Mouse (Mus musculus): ENCODE results near the gene Olfr593. TPM values are rescaled to one million over a fixed set of nuclear protein-coding genes. Genes with fewer than 3 reads are reported as not detected.
"Not testable (repeated sequence)": the region's sequence is repeated elsewhere in the genome, so short reads cannot be mapped to it uniquely, and the experiment has no call there.

Olfr593 gene
- polyA plus RNA-seq (2014; fragmentation: Nextera tagmentation; extraction: Ambion mirVana) = not detected in 2 replicates

- no peak within 1 kb of the TSS for H3K4me2 ChIP-seq
- H3K4me1 ChIP-seq (ENCODE audit: control insufficient read depth, insufficient read depth, low read length) = no peaks in the 10 kb centered on the region
- no peaks in the 10 kb centered on the region for H3K27me3 ChIP-seq (ENCODE audit: control insufficient read depth, insufficient read depth, low read length)
- no peak within 1 kb of the TSS for H3K4me3 ChIP-seq (ENCODE audit: low read depth, low read length)
- H3K36me3 ChIP-seq (ENCODE audit: control insufficient read depth, insufficient read depth, low read length) = no peaks in the 10 kb centered on the region
- H3K9me3 ChIP-seq (replicated peaks; ENCODE audit: control insufficient read depth, low read length) = no peaks in the 10 kb centered on the region
- no peak within 1 kb of the TSS for H3K27ac ChIP-seq (ENCODE audit: low read depth, low read length)
- no peak within 1 kb of the TSS for H3K9ac ChIP-seq (ENCODE audit: low read depth, low read length)
- 61% methylated on average over 1 of the region's 1 CpGs for WGBS (ENCODE audit: insufficient replicate concordance)
- ATAC-seq (replicated peaks; ENCODE audit: insufficient number of reproducible peaks, low FRiP score, low TSS enrichment) = no peak
These were observed at the start of gene Olfr593 for GRCm38 (mm10) chr7:103211562-103211961. TSS of gene Olfr593 (plus strand) at chr7:103211862.

GRCm38 (mm10) chr7:103169697-103170096 is 42.0 kb upstream of the Olfr593 start:
- Histone ChIP-seq H3K4me3 (ENCODE audit: low read depth, low read length) (no peak overlapping the region), H3K27ac (ENCODE audit: low read depth, low read length) (no peak overlapping the region), H3K4me1 (ENCODE audit: control insufficient read depth, insufficient read depth, low read length) (no peaks in the 10 kb centered on the region), H3K9ac (ENCODE audit: low read depth, low read length) (no peak overlapping the region), H3K36me3 (ENCODE audit: control insufficient read depth, insufficient read depth, low read length) (no peaks in the 10 kb centered on the region), H3K27me3 (ENCODE audit: control insufficient read depth, insufficient read depth, low read length) (no peaks in the 10 kb centered on the region), H3K9me3 (replicated peaks; ENCODE audit: control insufficient read depth, low read length) (no peaks in the 10 kb centered on the region), H3K4me2 (no peak overlapping the region)
- 74% methylated on average over 5 of the region's 5 CpGs for WGBS (ENCODE audit: insufficient replicate concordance)
- no peak for ATAC-seq (replicated peaks; ENCODE audit: insufficient number of reproducible peaks, low FRiP score, low TSS enrichment)

GRCm38 (mm10) chr7:103178240-103178639 is 33.4 kb upstream of the Olfr593 start, which contains the start of gene Olfr591:
TSS of gene Olfr591 (minus strand) at chr7:103178340.
- Histone ChIP-seq H3K9me3 (replicated peaks; ENCODE audit: control insufficient read depth, low read length) (peaks cover 7% of the 10 kb centered on the region; the same call in 1 of the 2 replicates), H3K27ac (ENCODE audit: low read depth, low read length) (no peak within 1 kb of the TSS), H3K36me3 (ENCODE audit: control insufficient read depth, insufficient read depth, low read length) (no peaks in the 10 kb centered on the region), H3K4me2 (no peak within 1 kb of the TSS), H3K9ac (ENCODE audit: low read depth, low read length) (no peak within 1 kb of the TSS), H3K27me3 (ENCODE audit: control insufficient read depth, insufficient read depth, low read length) (no peaks in the 10 kb centered on the region), H3K4me3 (ENCODE audit: low read depth, low read length) (no peak within 1 kb of the TSS), H3K4me1 (ENCODE audit: control insufficient read depth, insufficient read depth, low read length) (no peaks in the 10 kb centered on the region)
- WGBS (ENCODE audit: insufficient replicate concordance) = 73% methylated on average over 1 of the region's 1 CpGs
- ATAC-seq (replicated peaks; ENCODE audit: insufficient number of reproducible peaks, low FRiP score, low TSS enrichment) = no peak

GRCm38 (mm10) chr7:103184503-103184902 is 27.2 kb upstream of the Olfr593 start, which contains the start of gene Olfr592:
TSS of gene Olfr592 (plus strand) at chr7:103184803.
- WGBS (ENCODE audit: insufficient replicate concordance) = 73% methylated on average over 1 of the region's 1 CpGs
- not testable (repeated sequence) for ATAC-seq (replicated peaks; ENCODE audit: insufficient number of reproducible peaks, low FRiP score, low TSS enrichment)

GRCm38 (mm10) chr7:103212050-103212449 is 388 bp downstream of the Olfr593 start:
- whole genome bisulfite sequencing (ENCODE audit: insufficient replicate concordance) = 86% methylated on average over 5 of the region's 5 CpGs
- not testable (repeated sequence) for H3K4me3 ChIP-seq (ENCODE audit: low read depth, low read length); H3K36me3 ChIP-seq (ENCODE audit: control insufficient read depth, insufficient read depth, low read length); H3K4me1 ChIP-seq (ENCODE audit: control insufficient read depth, insufficient read depth, low read length); H3K9me3 ChIP-seq (replicated peaks; ENCODE audit: control insufficient read depth, low read length); H3K4me2 ChIP-seq; H3K27ac ChIP-seq (ENCODE audit: low read depth, low read length); H3K27me3 ChIP-seq (ENCODE audit: control insufficient read depth, insufficient read depth, low read length); H3K9ac ChIP-seq (ENCODE audit: low read depth, low read length); ATAC-seq (replicated peaks; ENCODE audit: insufficient number of reproducible peaks, low FRiP score, low TSS enrichment)

More at GRCm38 (mm10) chr7:103184503-103184902, 27.2 kb upstream of the Olfr593 start, which contains the start of gene Olfr592:
- not testable (repeated sequence) for H3K9me3 ChIP-seq (replicated peaks; ENCODE audit: control insufficient read depth, low read length); H3K27ac ChIP-seq (ENCODE audit: low read depth, low read length); H3K4me1 ChIP-seq (ENCODE audit: control insufficient read depth, insufficient read depth, low read length); H3K9ac ChIP-seq (ENCODE audit: low read depth, low read length); H3K36me3 ChIP-seq (ENCODE audit: control insufficient read depth, insufficient read depth, low read length); H3K4me2 ChIP-seq; H3K27me3 ChIP-seq (ENCODE audit: control insufficient read depth, insufficient read depth, low read length); H3K4me3 ChIP-seq (ENCODE audit: low read depth, low read length)

- Histone ChIP-seq H3K36me3 (ENCODE audit: control insufficient read depth, insufficient read depth, low read length) (no peaks in the 10 kb centered on the region), H3K27me3 (ENCODE audit: control insufficient read depth, insufficient read depth, low read length) (no peaks in the 10 kb centered on the region), H3K4me1 (ENCODE audit: control insufficient read depth, insufficient read depth, low read length) (no peaks in the 10 kb centered on the region), H3K9ac (ENCODE audit: low read depth, low read length) (no peak within 1 kb of the TSS), H3K27ac (ENCODE audit: low read depth, low read length) (no peak within 1 kb of the TSS), H3K4me2 (no peak within 1 kb of the TSS), H3K9me3 (replicated peaks; ENCODE audit: control insufficient read depth, low read length) (no peaks in the 10 kb centered on the region), H3K4me3 (ENCODE audit: low read depth, low read length) (no peak within 1 kb of the TSS)
- ATAC-seq (replicated peaks; ENCODE audit: insufficient number of reproducible peaks, low FRiP score, low TSS enrichment) = no peak
These were observed 5.0 kb downstream of the Olfr593 start, which contains the start of gene Olfr594 for GRCm38 (mm10) chr7:103216696-103217095. TSS of gene Olfr594 (plus strand) at chr7:103216996.

GRCm38 (mm10) chr7:103252405-103252804 is 40.7 kb downstream of the Olfr593 start, which contains the start of gene Usp17ld:
TSS of gene Usp17ld (minus strand) at chr7:103252505.
- H3K9ac ChIP-seq (ENCODE audit: low read depth, low read length); ATAC-seq (replicated peaks; ENCODE audit: insufficient number of reproducible peaks, low FRiP score, low TSS enrichment); H3K9me3 ChIP-seq (replicated peaks; ENCODE audit: control insufficient read depth, low read length); H3K36me3 ChIP-seq (ENCODE audit: control insufficient read depth, insufficient read depth, low read length); H3K4me3 ChIP-seq (ENCODE audit: low read depth, low read length); H3K27me3 ChIP-seq (ENCODE audit: control insufficient read depth, insufficient read depth, low read length); H3K27ac ChIP-seq (ENCODE audit: low read depth, low read length); H3K4me2 ChIP-seq; H3K4me1 ChIP-seq (ENCODE audit: control insufficient read depth, insufficient read depth, low read length): not testable (repeated sequence)

Small RNA genes within 50 kb of the gene (microRNA-seq; reads per million reads assigned to microRNA genes)
- gene Gm25171 (ENCODE audit: borderline number of aligned reads) = not detected

Other genes starting within 250 kb of the Olfr593 start
- gene Olfr576, start 249.2 kb upstream of the Olfr593 start, polyA plus RNA-seq (2014; fragmentation: Nextera tagmentation; extraction: Ambion mirVana) = not detected in 2 replicates
- gene Olfr577, start 235.9 kb upstream of the Olfr593 start, polyA plus RNA-seq (2014; fragmentation: Nextera tagmentation; extraction: Ambion mirVana) = not detected in 2 replicates
- not detected in 2 replicates for gene Olfr578, start 222.5 kb upstream of the Olfr593 start, polyA plus RNA-seq (2014; fragmentation: Nextera tagmentation; extraction: Ambion mirVana)
- gene Olfr582, start 173.8 kb upstream of the Olfr593 start, polyA plus RNA-seq (2014; fragmentation: Nextera tagmentation; extraction: Ambion mirVana) = not detected in 2 replicates
- not detected in 2 replicates for gene Olfr583, start 160.6 kb upstream of the Olfr593 start, polyA plus RNA-seq (2014; fragmentation: Nextera tagmentation; extraction: Ambion mirVana)
- gene Olfr584, start 130.0 kb upstream of the Olfr593 start, polyA plus RNA-seq (2014; fragmentation: Nextera tagmentation; extraction: Ambion mirVana) = not detected in 2 replicates
- gene Olfr585, start 114.1 kb upstream of the Olfr593 start, polyA plus RNA-seq (2014; fragmentation: Nextera tagmentation; extraction: Ambion mirVana) = not detected in 2 replicates
- gene Olfr586, start 86.2 kb upstream of the Olfr593 start, polyA plus RNA-seq (2014; fragmentation: Nextera tagmentation; extraction: Ambion mirVana) = not detected in 2 replicates
- gene Olfr588-ps1, start 71.0 kb upstream of the Olfr593 start, polyA plus RNA-seq (2014; fragmentation: Nextera tagmentation; extraction: Ambion mirVana) = not detected in 2 replicates
- gene Olfr589, start 55.5 kb upstream of the Olfr593 start, polyA plus RNA-seq (2014; fragmentation: Nextera tagmentation; extraction: Ambion mirVana) = not detected in 2 replicates
- not detected in 2 replicates for gene Olfr591, start 33.5 kb upstream of the Olfr593 start, polyA plus RNA-seq (2014; fragmentation: Nextera tagmentation; extraction: Ambion mirVana)
- not detected in 2 replicates for gene Olfr592, start 27.1 kb upstream of the Olfr593 start, polyA plus RNA-seq (2014; fragmentation: Nextera tagmentation; extraction: Ambion mirVana)
- gene Olfr594, start 5.1 kb downstream of the Olfr593 start, polyA plus RNA-seq (2014; fragmentation: Nextera tagmentation; extraction: Ambion mirVana) = not detected in 2 replicates
- gene Usp17ld, start 40.6 kb downstream of the Olfr593 start, polyA plus RNA-seq (2014; fragmentation: Nextera tagmentation; extraction: Ambion mirVana) = not detected in 2 replicates
- not detected in 2 replicates for gene Olfr596, start 93.8 kb downstream of the Olfr593 start, polyA plus RNA-seq (2014; fragmentation: Nextera tagmentation; extraction: Ambion mirVana)
- not detected in 2 replicates for gene Olfr597, start 104.5 kb downstream of the Olfr593 start, polyA plus RNA-seq (2014; fragmentation: Nextera tagmentation; extraction: Ambion mirVana)
- not detected in 2 replicates for gene Olfr598, start 111.7 kb downstream of the Olfr593 start, polyA plus RNA-seq (2014; fragmentation: Nextera tagmentation; extraction: Ambion mirVana)
- not detected in 2 replicates for gene Olfr599, start 124.1 kb downstream of the Olfr593 start, polyA plus RNA-seq (2014; fragmentation: Nextera tagmentation; extraction: Ambion mirVana)
- not detected in 2 replicates for gene Olfr600, start 137.8 kb downstream of the Olfr593 start, polyA plus RNA-seq (2014; fragmentation: Nextera tagmentation; extraction: Ambion mirVana)
- not detected in 2 replicates for gene Olfr601, start 150.8 kb downstream of the Olfr593 start, polyA plus RNA-seq (2014; fragmentation: Nextera tagmentation; extraction: Ambion mirVana)
- not detected in 2 replicates for gene Olfr603, start 174.3 kb downstream of the Olfr593 start, polyA plus RNA-seq (2014; fragmentation: Nextera tagmentation; extraction: Ambion mirVana)
- not detected in 2 replicates for gene Usp17lc, start 203.2 kb downstream of the Olfr593 start, polyA plus RNA-seq (2014; fragmentation: Nextera tagmentation; extraction: Ambion mirVana)
- not detected in 2 replicates for gene Olfr605, start 233.6 kb downstream of the Olfr593 start, polyA plus RNA-seq (2014; fragmentation: Nextera tagmentation; extraction: Ambion mirVana)
- gene Olfr606, start 237.2 kb downstream of the Olfr593 start, polyA plus RNA-seq (2014; fragmentation: Nextera tagmentation; extraction: Ambion mirVana) = not detected in 2 replicates

All from heart, embryonic 11.5 days (tissue).